Mouse (Mus musculus) CH12.LX (cell line): ENCODE measurements around the gene Sstr2. TPM values are rescaled to one million over a fixed set of nuclear protein-coding genes. Genes with fewer than 3 reads are reported as not detected.
A peak's percentile ranks its signal among the peaks of the same experiment; 100 is the strongest.

Experiments used
- DNase-seq: peaks from one replicate; pipeline ENCODE4 v3.0.0-alpha.2; 2013; ENCODE audit errors: extremely low read depth
- H3K27ac ChIP-seq: 2 replicates; pipeline ENCODE4 v1.5.1; 2012; ENCODE audit warnings: low read depth, mild to moderate bottlenecking, control low read depth, moderate library complexity; ENCODE audit not compliant: insufficient read depth
- H3K27me3 ChIP-seq: replicated peaks from 2 replicates; pipeline ENCODE3; 2012; ENCODE audit warnings: inconsistent platforms
- H3K36me3 ChIP-seq, 2 experiments: replicated peaks in 1 of 2; 2 replicates each; pipeline versions ENCODE3 to v1.6.1; 2012; ENCODE audit warnings: inconsistent platforms in 1 of 2, low read length in 1 of 2, mild to moderate bottlenecking in 1 of 2, mixed read lengths in 1 of 2, moderate library complexity in 1 of 2; ENCODE audit not compliant: control insufficient read depth in 1 of 2, insufficient read depth in 1 of 2
- H3K4me1 ChIP-seq, 2 experiments: 2 replicates each; pipeline ENCODE4 v1.6.1; 2012; ENCODE audit warnings: inconsistent platforms in 1 of 2, moderate library complexity in 1 of 2; ENCODE audit not compliant: insufficient read depth in 2 of 2, control insufficient read depth in 1 of 2
- H3K4me2 ChIP-seq: 2 replicates; pipeline ENCODE4 v1.6.1; 2012; ENCODE audit warnings: low read depth, mild to moderate bottlenecking, control low read depth; ENCODE audit not compliant: poor library complexity, insufficient read depth, severe bottlenecking
- H3K4me3 ChIP-seq, 3 experiments: fragments of 150-350 bp in 1 of 3; sonication (generic) in 1 of 3; replicated peaks in 1 of 3; 2 replicates each; pipeline versions ENCODE3 to v1.5.1; 2011 to 2012; ENCODE audit warnings: low read depth in 2 of 3, low read length in 2 of 3, mild to moderate bottlenecking in 2 of 3, moderate library complexity in 2 of 3, control low read depth in 1 of 3, improper control_type of control experiment in 1 of 3, inconsistent platforms in 1 of 3, mixed read lengths in 1 of 3; ENCODE audit not compliant: poor library complexity in 1 of 3
- H3K79me2 ChIP-seq: replicated peaks from 2 replicates; pipeline ENCODE4 v1.6.1; 2012; ENCODE audit warnings: mild to moderate bottlenecking, moderate library complexity; ENCODE audit not compliant: control insufficient read depth, poor library complexity, insufficient read depth, severe bottlenecking; ENCODE audit errors: extremely low read depth
- H3K9ac ChIP-seq: 2 replicates; pipeline ENCODE4 v1.6.1; 2012; ENCODE audit warnings: low read depth, mild to moderate bottlenecking, control low read depth, moderate library complexity; ENCODE audit not compliant: insufficient read depth
- H3K9me3 ChIP-seq: replicated peaks from 2 replicates; pipeline ENCODE3; 2012; ENCODE audit warnings: low read length, inconsistent platforms, mixed read lengths
- BHLHE40 ChIP-seq: IDR thresholded peaks from 2 replicates; pipeline ENCODE4 v1.6.1; 2011; ENCODE audit warnings: mild to moderate bottlenecking, low read depth, low read length, improper control_type of control experiment
- CHD1 ChIP-seq: IDR thresholded peaks from 2 replicates; pipeline ENCODE4 v1.6.1; 2012; ENCODE audit warnings: low read depth, low read length, improper control_type of control experiment, inconsistent platforms
- CHD2 ChIP-seq: IDR thresholded peaks from 2 replicates; pipeline ENCODE4 v1.6.1; 2011; ENCODE audit warnings: low read length, improper control_type of control experiment
- CTCF ChIP-seq, 2 experiments: IDR thresholded peaks in 1 of 2; conservative IDR thresholded peaks in 1 of 2; 2 replicates each; pipeline ENCODE4 v1.5.1; 2011 to 2012; ENCODE audit warnings: low read depth in 2 of 2, low read length in 2 of 2, improper control_type of control experiment in 1 of 2, inconsistent platforms in 1 of 2, mild to moderate bottlenecking in 1 of 2, moderate library complexity in 1 of 2
- ELF1 ChIP-seq: IDR thresholded peaks from 2 replicates; pipeline ENCODE4 v1.6.1; 2014; ENCODE audit warnings: low read depth, mild to moderate bottlenecking, inconsistent platforms, low read length, improper control_type of control experiment
- EP300 ChIP-seq: IDR thresholded peaks from 2 replicates; pipeline ENCODE4 v1.6.1; 2011; ENCODE audit warnings: low read length, improper control_type of control experiment
- HCFC1 ChIP-seq: IDR thresholded peaks from 2 replicates; pipeline ENCODE4 v1.6.1; 2012; ENCODE audit warnings: low read depth, mild to moderate bottlenecking, inconsistent platforms, low read length, improper control_type of control experiment
- IRF4 ChIP-seq: IDR thresholded peaks from 2 replicates; pipeline ENCODE4 v1.6.1; 2014; ENCODE audit warnings: low read depth, mild to moderate bottlenecking, inconsistent platforms, low read length, improper control_type of control experiment
- JUN ChIP-seq: IDR thresholded peaks from 2 replicates; pipeline ENCODE4 v1.6.1; 2011; ENCODE audit warnings: low read depth, mild to moderate bottlenecking, low read length, improper control_type of control experiment, moderate library complexity; ENCODE audit not compliant: insufficient read depth
- JUND ChIP-seq: conservative IDR thresholded peaks from 2 replicates; pipeline ENCODE4 v1.6.1; 2011; ENCODE audit warnings: low read depth, low read length, improper control_type of control experiment
- KAT2A ChIP-seq: IDR thresholded peaks from 2 replicates; pipeline ENCODE4 v1.6.1; 2012; ENCODE audit warnings: low read length, improper control_type of control experiment, inconsistent platforms; ENCODE audit not compliant: insufficient replicate concordance
- MAFK ChIP-seq: IDR thresholded peaks from 2 replicates; pipeline ENCODE4 v1.6.1; 2011; ENCODE audit warnings: low read length, improper control_type of control experiment; ENCODE audit not compliant: insufficient replicate concordance
- MAZ ChIP-seq: IDR thresholded peaks from 2 replicates; pipeline ENCODE4 v1.6.1; 2012; ENCODE audit warnings: low read depth, mild to moderate bottlenecking, inconsistent platforms, low read length, improper control_type of control experiment, moderate library complexity
- MEF2A ChIP-seq: IDR thresholded peaks from 2 replicates; pipeline ENCODE4 v1.6.1; 2014; ENCODE audit warnings: low read depth, mild to moderate bottlenecking, inconsistent platforms, low read length, improper control_type of control experiment, borderline replicate concordance
- NELFE ChIP-seq: IDR thresholded peaks from 2 replicates; pipeline ENCODE4 v1.6.1; 2011; ENCODE audit warnings: low read depth, low read length, improper control_type of control experiment
- NRF1 ChIP-seq: IDR thresholded peaks from 2 replicates; pipeline ENCODE4 v1.6.1; 2014; ENCODE audit warnings: low read depth, mild to moderate bottlenecking, inconsistent platforms, low read length, improper control_type of control experiment, moderate library complexity
- POLR2AphosphoS2 ChIP-seq: IDR thresholded peaks from 2 replicates; pipeline ENCODE4 v1.6.1; 2011; ENCODE audit warnings: low read depth, low read length, improper control_type of control experiment
- RCOR1 ChIP-seq: conservative IDR thresholded peaks from 2 replicates; pipeline ENCODE4 v1.6.1; 2012; ENCODE audit warnings: low read depth, mild to moderate bottlenecking, inconsistent platforms, low read length, improper control_type of control experiment
- TBP ChIP-seq: conservative IDR thresholded peaks from 2 replicates; pipeline ENCODE4 v1.6.1; 2011; ENCODE audit warnings: low read depth, low read length, improper control_type of control experiment
- UBTF ChIP-seq: IDR thresholded peaks from 2 replicates; pipeline ENCODE4 v1.6.1; 2012; ENCODE audit warnings: low read depth, mild to moderate bottlenecking, inconsistent platforms, low read length, improper control_type of control experiment, moderate library complexity
- USF2 ChIP-seq: conservative IDR thresholded peaks from 2 replicates; pipeline ENCODE4 v1.6.1; 2011; ENCODE audit warnings: low read depth, low read length, improper control_type of control experiment
- ZMIZ1 ChIP-seq: IDR thresholded peaks from 2 replicates; pipeline ENCODE4 v1.6.1; 2012; ENCODE audit warnings: low read depth, mild to moderate bottlenecking, inconsistent platforms, low read length, improper control_type of control experiment
- ZNF384 ChIP-seq: IDR thresholded peaks from 2 replicates; pipeline ENCODE4 v1.6.1; 2012; ENCODE audit warnings: low read depth, low read length, improper control_type of control experiment, inconsistent platforms
- dilution Hi-C: fragments of 300-500 bp; cut with MboI; formaldehyde crosslinking; loops from 2 replicates; pipeline ENCODE4 v1.14.3; 2020; ENCODE audit warnings: low sequenced_read_pairs; ENCODE audit not compliant: extremely low pct_unique_long_range_greater_than_20kb, extremely low pct_ligation_motif_present
- in situ Hi-C: fragments of 300-500 bp; cut with MboI; formaldehyde crosslinking; loops from 3 replicates; pipeline ENCODE4 v1.14.3; 2019; ENCODE audit warnings: low sequenced_read_pairs, low pct_ligation_motif_present, low pct_unique_long_range_greater_than_20kb, mixed read lengths
- polyA plus RNA-seq: library from polyadenylated mRNA; unstranded; fragments of >175 nt; gene quantifications from 2 replicates; pipeline ENCODE4 v1.2.1, GENCODE M21; 2012; ENCODE audit warnings: low read depth; ENCODE audit not compliant: insufficient read length
- total RNA-seq, 2 experiments: library from RNA; depleted of rRNA; stranded (reverse); fragments of 300-350 nt in 1 of 2; fragments of >200 nt in 1 of 2; gene quantifications; 2 replicates each; pipeline ENCODE4 v1.2.3; 2012 to 2014

Sstr2 gene
- total and polyA plus RNA-seq, 3 experiments, result not detected

GRCm38 (mm10) chr11:113634699-113635121, 15.6 kb downstream of the Sstr2 start:
- Histone ChIP-seq H3K79me2 (no peaks in the 10 kb centered on the region), H3K36me3 (no peaks in the 10 kb centered on the region), H3K4me3 (no peak overlapping the region), H3K4me1 (peaks cover 4% of the 10 kb centered on the region in 2 experiments; a peak in 2 of 4 replicates), H3K4me2 (no peak overlapping the region), H3K27ac (no peak overlapping the region), H3K9ac (no peak overlapping the region), H3K9me3 (peaks cover 4% of the 10 kb centered on the region), H3K27me3 (peaks cover 20% of the 10 kb centered on the region)
- TF ChIP-seq ZNF384, result no peak
- TF ChIP-seq MAZ, result no peak
- no peak for TF ChIP-seq HCFC1
- no peak for TF ChIP-seq CHD1
- no peak for TF ChIP-seq KAT2A
- TF ChIP-seq NRF1, result no peak
- TF ChIP-seq BHLHE40, result no peak
- no peak for TF ChIP-seq RCOR1
- no peak for TF ChIP-seq TBP
- TF ChIP-seq IRF4, result no peak
- TF ChIP-seq MEF2A, result no peak
- DNase-seq, result no peak
- dilution Hi-C loops, result no loop called here
- in situ Hi-C loops, result loop anchor here (5.0 kb wide), 1 partner anchor 457 kb away; no protein-coding TSS in a partner anchor

- in situ Hi-C loops (loop anchor here (5.0 kb wide), 1 partner anchor 461 kb away; no protein-coding TSS in a partner anchor), dilution Hi-C loops (no loop called here)
- no peak overlapping the region for H3K4me3 ChIP-seq
- no peak overlapping the region for H3K4me2 ChIP-seq
- no peak overlapping the region for H3K9ac ChIP-seq
- H3K79me2 ChIP-seq, result no peaks in the 10 kb centered on the region
- H3K9me3 ChIP-seq, result peaks cover 4% of the 10 kb centered on the region
- DNase-seq, result no peak
- H3K27me3 ChIP-seq, result peaks cover 15% of the 10 kb centered on the region
- H3K27ac ChIP-seq, result no peak overlapping the region
- TF ChIP-seq IRF4, result peak; percentile 39; the same call in 1 of the 2 replicates
- TF ChIP-seq ELF1, result no peak
- no peak for TF ChIP-seq UBTF
- TF ChIP-seq CTCF (conservative IDR thresholded peaks at IDR 0.05 in 1 of 2, IDR thresholded peaks at IDR 0.05 in 1 of 2; ENCODE audit: low read depth in 2 of 2, low read length in 2 of 2), result no peak
- TF ChIP-seq RCOR1, result no peak
- no peak for TF ChIP-seq KAT2A
- TF ChIP-seq USF2, result no peak
- peak; percentile 53 for TF ChIP-seq JUND
- no peak for TF ChIP-seq NELFE
- no peak for TF ChIP-seq TBP
- no peak for TF ChIP-seq POLR2AphosphoS2
- no peak for TF ChIP-seq ZMIZ1
- peak; percentile 33; the same call in 1 of the 2 replicates for TF ChIP-seq EP300
- TF ChIP-seq BHLHE40, result no peak
- TF ChIP-seq MAFK, result no peak
- no peak for TF ChIP-seq CHD2
- TF ChIP-seq JUN, result peak; percentile 49; the same call in 1 of the 2 replicates
- H3K36me3 ChIP-seq, result no peaks in the 10 kb centered on the region
- peaks cover 4% of the 10 kb centered on the region in 2 experiments; a peak in 2 of 4 replicates for H3K4me1 ChIP-seq
These were observed 19.5 kb downstream of the Sstr2 start for GRCm38 (mm10) chr11:113638680-113639079.
